Mouse (Mus musculus): ENCODE results near the gene Nacad.

- no peak for TF ChIP-seq CTCF (conservative IDR thresholded peaks at IDR 0.05; ENCODE audit: low read length)
- TF ChIP-seq POU5F1 (IDR thresholded peaks at IDR 0.05; ENCODE audit: borderline replicate concordance, low read length): no peak
Observed at GRCm38 (mm10) chr11:6623704-6624103, 17.9 kb upstream of the Nacad start.
